Mouse (Mus musculus) lung, embryonic 16.5 days (tissue): ENCODE data around the gene Wipi2. TPM values are rescaled to one million over a fixed set of nuclear protein-coding genes. Genes with fewer than 3 reads are reported as not detected.
A peak's percentile ranks its signal among the peaks of the same experiment; 100 is the strongest.

Experiments
- ATAC-seq: fragments of 200-750 bp; cut with Nextera tagmentation; 2 replicates; pipeline ENCODE4 v1.8.0; 2017; ENCODE audit warnings: low read depth, mild to moderate bottlenecking, moderate library complexity
- H3K27ac ChIP-seq: fragments of 300-500 bp; sonication (generic); 2 replicates; pipeline ENCODE4 v1.5.1; 2014; ENCODE audit warnings: mild to moderate bottlenecking, control low read depth, low read length
- H3K27me3 ChIP-seq: fragments of 300-500 bp; sonication (generic); 2 replicates; pipeline ENCODE4 v1.6.1; 2014; ENCODE audit warnings: low read depth, low read length, mixed read lengths; ENCODE audit not compliant: control insufficient read depth, insufficient read depth
- H3K36me3 ChIP-seq: fragments of 300-500 bp; sonication (generic); 2 replicates; pipeline ENCODE4 v1.6.1; 2014; ENCODE audit warnings: low read length; ENCODE audit not compliant: control insufficient read depth, insufficient read depth
- H3K4me1 ChIP-seq: fragments of 300-500 bp; sonication (generic); replicated peaks from 2 replicates; pipeline ENCODE4 v1.6.1; 2014; ENCODE audit warnings: low read length, mixed read lengths; ENCODE audit not compliant: control insufficient read depth, insufficient read depth
- H3K4me2 ChIP-seq: fragments of 300-500 bp; sonication (generic); 2 replicates; pipeline ENCODE4 v1.6.1; 2014; ENCODE audit warnings: low read depth, low read length, control low read depth
- H3K4me3 ChIP-seq: fragments of 300-500 bp; sonication (generic); 2 replicates; pipeline ENCODE4 v1.5.1; 2014; ENCODE audit warnings: mild to moderate bottlenecking, low read length, control low read depth
- H3K9ac ChIP-seq: fragments of 300-500 bp; sonication (generic); 2 replicates; pipeline ENCODE4 v1.6.1; 2014; ENCODE audit warnings: low read length, control low read depth
- H3K9me3 ChIP-seq: fragments of 300-500 bp; sonication (generic); 2 replicates; pipeline ENCODE4 v1.6.1; 2016; ENCODE audit warnings: low read length; ENCODE audit not compliant: control insufficient read depth
- WGBS: fragments of 180-500 bp; shearing (Covaris S2); extraction: QIAGEN DNeasy Blood & Tissue Kit; methylation state at CpG from one replicate; pipeline ENCODE4 v1.1.7; 2014; 5-methylcytosine and 5-hydroxymethylcytosine counted together
- polyA plus RNA-seq: library from polyadenylated mRNA; unstranded; fragments of >200 nt; fragmentation: Nextera tagmentation; extraction: Ambion mirVana; gene quantifications from 2 replicates; pipeline ENCODE4 v1.2.1, GENCODE M21; 2015

Wipi2 gene
- polyA plus RNA-seq, 1 experiment from 2014 or later, result 40.5 TPM

- no peak overlapping the region for H3K27ac ChIP-seq
- H3K9ac ChIP-seq, result no peak overlapping the region
- 32% methylated on average over 1 of the region's 1 CpGs for WGBS
- no peaks in the 10 kb centered on the region for H3K4me1 ChIP-seq
- H3K4me2 ChIP-seq, result no peak overlapping the region
- ATAC-seq, result no peak
- no peaks in the 10 kb centered on the region for H3K36me3 ChIP-seq
- H3K27me3 ChIP-seq, result no peaks in the 10 kb centered on the region
- no peaks in the 10 kb centered on the region for H3K9me3 ChIP-seq
- H3K4me3 ChIP-seq, result no peak overlapping the region
These were observed 5.4 kb upstream of the Wipi2 start for GRCm38 (mm10) chr5:142622134-142622533.

GRCm38 (mm10) chr5:142623080-142623479 lies 4.4 kb upstream of the Wipi2 start:
- Histone ChIP-seq H3K27me3 (no peaks in the 10 kb centered on the region), H3K36me3 (no peaks in the 10 kb centered on the region), H3K4me1 (no peaks in the 10 kb centered on the region), H3K9me3 (no peaks in the 10 kb centered on the region), H3K4me3 (no peak overlapping the region), H3K9ac (no peak overlapping the region), H3K27ac (no peak overlapping the region), H3K4me2 (no peak overlapping the region)
- 87% methylated on average over 7 of the region's 7 CpGs for WGBS
- no peak for ATAC-seq

- peak overlapping the region; percentile 93 for H3K9ac ChIP-seq
- peak overlapping the region; percentile 90 for H3K27ac ChIP-seq
- under 1% methylated on average over 58 of the region's 69 CpGs for WGBS
- H3K9me3 ChIP-seq, result no peaks in the 10 kb centered on the region
- peak overlapping the region; percentile 94 for H3K4me2 ChIP-seq
- peaks cover 12% of the 10 kb centered on the region for H3K4me1 ChIP-seq
- H3K36me3 ChIP-seq, result peaks cover 10% of the 10 kb centered on the region
- peak overlapping the region; percentile 94 for H3K4me3 ChIP-seq
- no peaks in the 10 kb centered on the region for H3K27me3 ChIP-seq
- ATAC-seq, result peak; percentile 99
These were observed 1.5 kb downstream of the Wipi2 start for GRCm38 (mm10) chr5:142628726-142629662.

- Histone ChIP-seq H3K4me1 (peaks cover 12% of the 10 kb centered on the region), H3K9me3 (no peaks in the 10 kb centered on the region), H3K4me2 (peak overlapping the region; percentile 94), H3K4me3 (peak overlapping the region; percentile 94), H3K27me3 (no peaks in the 10 kb centered on the region), H3K9ac (peak overlapping the region; percentile 93), H3K36me3 (peaks cover 14% of the 10 kb centered on the region), H3K27ac (peak overlapping the region; percentile 73)
- peak; percentile 66 for ATAC-seq
- WGBS, result under 1% methylated on average over 37 of the region's 41 CpGs
These were observed 2.1 kb downstream of the Wipi2 start for GRCm38 (mm10) chr5:142629663-142630025.

- peaks cover 14% of the 10 kb centered on the region for H3K36me3 ChIP-seq
- peak overlapping the region; percentile 73; the same call in 1 of the 2 replicates for H3K27ac ChIP-seq
- H3K4me2 ChIP-seq, result peak overlapping the region; percentile 94
- H3K4me3 ChIP-seq, result peak overlapping the region; percentile 94
- peaks cover 12% of the 10 kb centered on the region for H3K4me1 ChIP-seq
- H3K9ac ChIP-seq, result peak overlapping the region; percentile 93
- ATAC-seq, result no peak
- no peaks in the 10 kb centered on the region for H3K9me3 ChIP-seq
- WGBS, result 9% methylated on average over 6 of the region's 6 CpGs
- no peaks in the 10 kb centered on the region for H3K27me3 ChIP-seq
These were observed 2.7 kb downstream of the Wipi2 start for GRCm38 (mm10) chr5:142630224-142630623.

- H3K27ac ChIP-seq, result no peak overlapping the region
- H3K4me2 ChIP-seq, result no peak overlapping the region
- peaks cover 18% of the 10 kb centered on the region for H3K36me3 ChIP-seq
- no peaks in the 10 kb centered on the region for H3K27me3 ChIP-seq
- 89% methylated on average over 5 of the region's 5 CpGs for WGBS
- H3K4me3 ChIP-seq, result no peak overlapping the region
- no peak for ATAC-seq
- no peaks in the 10 kb centered on the region for H3K9me3 ChIP-seq
- H3K9ac ChIP-seq, result no peak overlapping the region
- H3K4me1 ChIP-seq, result no peaks in the 10 kb centered on the region
These were observed 10.3 kb downstream of the Wipi2 start for GRCm38 (mm10) chr5:142637823-142638222.

- WGBS, result 89% methylated on average over 5 of the region's 5 CpGs
- no peak for ATAC-seq
- peaks cover 7% of the 10 kb centered on the region; the same call in 1 of the 2 replicates for H3K36me3 ChIP-seq
These were observed 12.6 kb downstream of the Wipi2 start for GRCm38 (mm10) chr5:142640088-142640487.

GRCm38 (mm10) chr5:142641331-142642051 lies 14.0 kb downstream of the Wipi2 start:
- H3K4me1 ChIP-seq, result no peaks in the 10 kb centered on the region
- no peak overlapping the region for H3K4me2 ChIP-seq
- no peak overlapping the region for H3K4me3 ChIP-seq
- H3K27me3 ChIP-seq, result no peaks in the 10 kb centered on the region
- H3K36me3 ChIP-seq, result peaks cover 7% of the 10 kb centered on the region; the same call in 1 of the 2 replicates
- H3K27ac ChIP-seq, result no peak overlapping the region
- no peak overlapping the region for H3K9ac ChIP-seq
- no peak for ATAC-seq
- WGBS, result 82% methylated on average over 6 of the region's 6 CpGs
- H3K9me3 ChIP-seq, result no peaks in the 10 kb centered on the region

More at GRCm38 (mm10) chr5:142640088-142640487, 12.6 kb downstream of the Wipi2 start:
- Histone ChIP-seq H3K4me1 (no peaks in the 10 kb centered on the region), H3K4me3 (no peak overlapping the region), H3K27me3 (no peaks in the 10 kb centered on the region), H3K9me3 (no peaks in the 10 kb centered on the region), H3K4me2 (no peak overlapping the region), H3K27ac (no peak overlapping the region), H3K9ac (no peak overlapping the region)

GRCm38 (mm10) chr5:142648162-142648561 lies 20.7 kb downstream of the Wipi2 start:
- no peak for ATAC-seq
- Histone ChIP-seq H3K27ac (no peak overlapping the region), H3K4me3 (no peak overlapping the region), H3K27me3 (no peaks in the 10 kb centered on the region), H3K9me3 (no peaks in the 10 kb centered on the region), H3K4me2 (no peak overlapping the region), H3K4me1 (no peaks in the 10 kb centered on the region), H3K9ac (no peak overlapping the region), H3K36me3 (peaks cover 2% of the 10 kb centered on the region; the same call in 1 of the 2 replicates)
- 83% methylated on average over 7 of the region's 7 CpGs for WGBS
